Mouse (Mus musculus): ENCODE results near the gene Trp53inp2. TPM values are rescaled to one million over a fixed set of nuclear protein-coding genes. Genes with fewer than 3 reads are reported as not detected.

Gene Trp53inp2
- total and polyA plus RNA-seq, 3 experiments, result 2.8 to 6.2 (median 3.3) TPM

GRCm38 (mm10) chr2:155346670-155347069, 34.2 kb upstream of the Trp53inp2 start:
- Histone ChIP-seq H3K4me1 (ENCODE audit: insufficient read depth, low read depth, low read length) (no peaks in the 10 kb centered on the region; the same call in 1 of the 2 replicates), H3K36me3 (replicated peaks) (peaks cover 58% of the 10 kb centered on the region), H3K27me3 (ENCODE audit: insufficient read depth, low read length) (no peaks in the 10 kb centered on the region), H3K4me3 (ENCODE audit: low read depth, low read length) (no peak overlapping the region), H3K9me3 (replicated peaks) (no peaks in the 10 kb centered on the region)
- no peak for TF ChIP-seq GATA2 (IDR thresholded peaks at IDR 0.05; ENCODE audit: borderline replicate concordance, low read depth, low read length)
- TF ChIP-seq GATA1 (IDR thresholded peaks at IDR 0.05; ENCODE audit: borderline replicate concordance, low read length), result no peak
- no peak for TF ChIP-seq CTCF (IDR thresholded peaks at IDR 0.05; ENCODE audit: low read depth, low read length)
- no peak for TF ChIP-seq POLR2AphosphoS5 (IDR thresholded peaks at IDR 0.05; ENCODE audit: insufficient replicate concordance, low read depth, low read length)
- ATAC-seq (ENCODE audit: extremely low read depth, insufficient number of reproducible peaks, low FRiP score, poor library complexity, severe bottlenecking) (no peak), DNase-seq (ENCODE audit: low spot score) (no peak)

GRCm38 (mm10) chr2:155354402-155354801, 26.5 kb upstream of the Trp53inp2 start:
- H3K4me3 ChIP-seq (ENCODE audit: low read depth, low read length), result no peak overlapping the region
- TF ChIP-seq CTCF (IDR thresholded peaks at IDR 0.05; ENCODE audit: low read depth, low read length) (no peak), POLR2AphosphoS5 (IDR thresholded peaks at IDR 0.05; ENCODE audit: insufficient replicate concordance, low read depth, low read length) (no peak), GATA1 (IDR thresholded peaks at IDR 0.05; ENCODE audit: borderline replicate concordance, low read length) (no peak), TAL1 (conservative IDR thresholded peaks at IDR 0.05; ENCODE audit: low read depth, low read length) (no peak), GATA2 (IDR thresholded peaks at IDR 0.05; ENCODE audit: borderline replicate concordance, low read depth, low read length) (no peak)
- no peaks in the 10 kb centered on the region for H3K9me3 ChIP-seq (replicated peaks)
- peaks cover 24% of the 10 kb centered on the region for H3K36me3 ChIP-seq (replicated peaks)
- DNase-seq (ENCODE audit: low spot score) (no peak), ATAC-seq (ENCODE audit: extremely low read depth, insufficient number of reproducible peaks, low FRiP score, poor library complexity, severe bottlenecking) (no peak)
- H3K4me1 ChIP-seq (ENCODE audit: insufficient read depth, low read depth, low read length), result peaks cover 14% of the 10 kb centered on the region
- H3K27me3 ChIP-seq (ENCODE audit: insufficient read depth, low read length), result no peaks in the 10 kb centered on the region

DNA sequence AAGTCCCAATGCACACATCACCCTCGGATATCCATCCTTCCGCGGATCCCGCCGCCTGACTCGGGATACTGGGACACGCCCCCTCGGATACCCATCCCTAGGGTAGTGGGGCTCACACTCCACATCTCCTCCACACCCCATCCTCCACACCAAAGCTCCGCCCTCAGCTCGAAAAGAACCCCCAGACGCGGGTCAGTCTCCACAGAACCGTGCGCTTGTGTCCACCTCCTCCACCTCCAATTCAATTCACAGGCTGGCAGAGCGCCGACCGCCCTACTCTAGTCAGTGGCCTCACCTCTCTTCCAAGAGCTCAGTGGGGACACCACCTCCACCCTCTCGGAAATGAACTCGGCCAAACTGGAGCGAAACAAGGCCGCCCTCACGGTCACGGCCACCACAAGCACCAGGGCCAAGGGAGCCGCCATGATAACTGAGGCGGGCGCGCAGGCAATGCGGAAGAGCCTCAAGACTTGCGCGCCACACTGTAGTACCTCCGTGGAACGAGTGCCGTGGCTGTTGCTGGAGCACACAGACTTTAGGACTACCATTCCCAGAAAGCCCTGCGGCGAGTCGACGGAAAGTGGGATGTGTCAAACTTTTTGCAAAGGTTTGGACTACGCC, 23.8 kb upstream of the Trp53inp2 start, which contains the start of gene Pigu:
TSS of gene Pigu (minus strand) at position 460 of the 621 bp plus-strand sequence.
- peaks cover 6% of the 10 kb centered on the region for H3K36me3 ChIP-seq (replicated peaks)
- ATAC-seq (ENCODE audit: extremely low read depth, insufficient number of reproducible peaks, low FRiP score, poor library complexity, severe bottlenecking), result peak; percentile 99
- peak; percentile 85 for DNase-seq (ENCODE audit: low spot score)
- H3K9me3 ChIP-seq (replicated peaks), result no peaks in the 10 kb centered on the region
- H3K4me3 ChIP-seq (ENCODE audit: low read depth, low read length), result peak within 1 kb of the TSS; percentile 89
- TF ChIP-seq GATA2 (IDR thresholded peaks at IDR 0.05; ENCODE audit: borderline replicate concordance, low read depth, low read length) (no peak), TAL1 (conservative IDR thresholded peaks at IDR 0.05; ENCODE audit: low read depth, low read length) (no peak), GATA1 (IDR thresholded peaks at IDR 0.05; ENCODE audit: borderline replicate concordance, low read length) (no peak), POLR2AphosphoS5 (IDR thresholded peaks at IDR 0.05; ENCODE audit: insufficient replicate concordance, low read depth, low read length) (no peak), CTCF (IDR thresholded peaks at IDR 0.05; ENCODE audit: low read depth, low read length) (no peak)
- peaks cover 14% of the 10 kb centered on the region for H3K4me1 ChIP-seq (ENCODE audit: insufficient read depth, low read depth, low read length)
- 0 out of 2 replicates have a peak, but pooled peaks cover 5% of the 10 kb centered on the region for H3K27me3 ChIP-seq (ENCODE audit: insufficient read depth, low read length)

DNA sequence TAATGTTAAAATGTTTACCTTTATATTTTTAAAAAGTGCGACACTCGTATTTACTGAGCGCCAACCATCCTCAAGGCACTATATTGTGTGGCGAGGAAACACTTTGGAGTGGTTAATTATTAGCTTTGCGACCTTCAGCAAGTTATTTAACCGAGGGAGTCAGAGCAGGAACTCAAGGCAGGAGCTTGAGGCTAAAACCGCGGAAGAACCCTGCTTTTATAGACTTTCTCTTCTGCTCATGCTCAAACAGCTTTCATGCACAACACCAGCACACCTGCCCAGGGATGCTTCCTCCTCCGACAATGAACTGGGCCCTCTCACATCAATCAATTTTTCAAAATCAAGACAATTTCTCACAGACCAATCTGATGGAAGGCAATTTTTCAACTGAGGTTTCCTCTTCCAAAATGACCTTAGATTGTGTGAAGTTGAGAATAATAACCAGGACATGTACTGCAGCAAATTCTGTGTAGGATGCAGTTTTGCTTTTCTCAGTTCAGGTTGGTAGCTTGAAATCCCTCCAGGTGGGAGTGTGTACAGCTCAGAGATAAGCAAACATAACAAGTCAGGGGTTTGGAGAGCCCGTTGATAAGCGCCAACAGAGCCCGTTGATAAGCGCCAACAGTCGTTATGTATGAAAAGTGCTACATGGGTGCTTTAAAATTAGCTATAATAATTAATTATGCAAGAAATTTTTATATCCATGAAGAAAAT, 23.0 kb upstream of the Trp53inp2 start:
- TF ChIP-seq TAL1 (conservative IDR thresholded peaks at IDR 0.05; ENCODE audit: low read depth, low read length) (no peak), GATA2 (IDR thresholded peaks at IDR 0.05; ENCODE audit: borderline replicate concordance, low read depth, low read length) (no peak), GATA1 (IDR thresholded peaks at IDR 0.05; ENCODE audit: borderline replicate concordance, low read length) (no peak), CTCF (IDR thresholded peaks at IDR 0.05; ENCODE audit: low read depth, low read length) (no peak), POLR2AphosphoS5 (IDR thresholded peaks at IDR 0.05; ENCODE audit: insufficient replicate concordance, low read depth, low read length) (no peak)
- Histone ChIP-seq H3K27me3 (ENCODE audit: insufficient read depth, low read length) (0 out of 2 replicates have a peak, but pooled peaks cover 5% of the 10 kb centered on the region), H3K9me3 (replicated peaks) (no peaks in the 10 kb centered on the region), H3K4me1 (ENCODE audit: insufficient read depth, low read depth, low read length) (peaks cover 14% of the 10 kb centered on the region), H3K4me3 (ENCODE audit: low read depth, low read length) (peak overlapping the region; percentile 89), H3K36me3 (replicated peaks) (peaks cover 4% of the 10 kb centered on the region)
- no peak for DNase-seq (ENCODE audit: low spot score)
- no peak for ATAC-seq (ENCODE audit: extremely low read depth, insufficient number of reproducible peaks, low FRiP score, poor library complexity, severe bottlenecking)

- no peaks in the 10 kb centered on the region for H3K36me3 ChIP-seq (replicated peaks)
- H3K9me3 ChIP-seq (replicated peaks), result no peaks in the 10 kb centered on the region
- DNase-seq (ENCODE audit: low spot score), result no peak
- no peak for TF ChIP-seq TAL1 (conservative IDR thresholded peaks at IDR 0.05; ENCODE audit: low read depth, low read length)
- no peak for TF ChIP-seq GATA2 (IDR thresholded peaks at IDR 0.05; ENCODE audit: borderline replicate concordance, low read depth, low read length)
- TF ChIP-seq POLR2AphosphoS5 (IDR thresholded peaks at IDR 0.05; ENCODE audit: insufficient replicate concordance, low read depth, low read length), result no peak
- no peak for TF ChIP-seq CTCF (IDR thresholded peaks at IDR 0.05; ENCODE audit: low read depth, low read length)
- no peak for ATAC-seq (ENCODE audit: extremely low read depth, insufficient number of reproducible peaks, low FRiP score, poor library complexity, severe bottlenecking)
- H3K4me3 ChIP-seq (ENCODE audit: low read depth, low read length), result no peak overlapping the region
- H3K4me1 ChIP-seq (ENCODE audit: insufficient read depth, low read depth, low read length), result peaks cover 7% of the 10 kb centered on the region
- H3K27me3 ChIP-seq (ENCODE audit: insufficient read depth, low read length), result peaks cover 15% of the 10 kb centered on the region
These were observed 13.1 kb upstream of the Trp53inp2 start for GRCm38 (mm10) chr2:155367635-155368284.
